Comparison of ENCODE assay signal across 8 mouse cellular contexts in genomic region chr17:6257070-6257456, GRCm38 (mm10). TPM values are rescaled to one million over a fixed set of nuclear protein-coding genes. Genes with fewer than 3 reads are reported as not detected.
DNase-seq lines count a peak whose midpoint lies in the region; ATAC-seq lines count a peak whose summit lies in the region.
"Not testable (repeated sequence)": the region's sequence is repeated elsewhere in the genome, so short reads cannot be mapped to it uniquely, and the experiment has no call there.

No protein-coding gene starts in this region.

- not testable (repeated sequence) for H3K27me3 ChIP-seq in forebrain, embryonic 14.5 days (replicated peaks; ENCODE audit: control insufficient read depth, insufficient read depth, low read length); heart, embryonic 15.5 days; midbrain, embryonic 10.5 days (ENCODE audit: low read depth, poor library complexity, severe bottlenecking)

- not testable (repeated sequence) for H3K4me1 ChIP-seq in ES-E14 (ENCODE audit: control insufficient read depth in 2 of 2, insufficient read depth in 2 of 2, low read length in 2 of 2, poor library complexity in 1 of 2); forebrain, embryonic 14.5 days (ENCODE audit: control insufficient read depth, insufficient read depth, low read length); heart, embryonic 15.5 days (replicated peaks); midbrain, embryonic 10.5 days

- H3K9ac ChIP-seq in ES-E14 (ENCODE audit: insufficient read depth, low read depth, low read length, poor library complexity, severe bottlenecking): peak overlapping the region; percentile 31; the same call in 1 of the 2 replicates
- not testable (repeated sequence) for H3K9ac ChIP-seq in forebrain, embryonic 14.5 days (ENCODE audit: low read length); heart, embryonic 15.5 days

- H3K4me3 ChIP-seq in ES-E14 (ENCODE audit: insufficient read depth in 1 of 2, low read depth in 1 of 2, low read length in 2 of 2, poor library complexity in 1 of 2, severe bottlenecking in 1 of 2): peak overlapping the region; percentile 54 to 65; a peak in 3 of 4 replicates
- peak overlapping the region; percentile 20 for H3K4me3 ChIP-seq in forebrain, embryonic 14.5 days (ENCODE audit: low read depth, low read length)
- not testable (repeated sequence) for H3K4me3 ChIP-seq in heart, embryonic 15.5 days
- peak overlapping the region; percentile 44 for H3K4me3 ChIP-seq in midbrain, embryonic 10.5 days

- H3K4me2 ChIP-seq in forebrain, embryonic 14.5 days (ENCODE audit: low read length): peak overlapping the region; percentile 38
- peak overlapping the region; percentile 34; the same call in 1 of the 2 replicates for H3K4me2 ChIP-seq in heart, embryonic 15.5 days

- not testable (repeated sequence) for H3K27ac ChIP-seq in ES-E14 (ENCODE audit: insufficient read depth, low read depth, low read length, poor library complexity, severe bottlenecking); forebrain, embryonic 14.5 days (ENCODE audit: low read depth, low read length); heart, embryonic 15.5 days; midbrain, embryonic 10.5 days (replicated peaks)

- DNase-seq in ES-E14 (ENCODE audit: low read depth, low spot score); forebrain, embryonic 14.5 days (ENCODE audit: low spot score); midbrain, embryonic 10.5 days (ENCODE audit: low spot score): not testable (repeated sequence)
- DNase-seq in cerebellum, postnatal 14 days: peak; percentile 79 to 80
- peak; percentile 64 to 75 for DNase-seq in layer of hippocampus, adult 18-20 months (ENCODE audit: low spot score in 2 of 2)
- DNase-seq in left cerebral cortex, postnatal 14 days (ENCODE audit: low spot score in 2 of 2): peak; percentile 71 to 90
- peak; percentile 74 to 86 for DNase-seq in right cerebral cortex, adult 2 months (ENCODE audit: low spot score in 2 of 2)

- H3K36me3 ChIP-seq in ES-E14 (ENCODE audit: control insufficient read depth, insufficient read depth, low read length, poor library complexity, severe bottlenecking); forebrain, embryonic 14.5 days (ENCODE audit: control insufficient read depth, insufficient read depth, low read length); heart, embryonic 15.5 days; midbrain, embryonic 10.5 days: not testable (repeated sequence)

- in situ Hi-C loops in ES-E14 (cut with MboI; ENCODE audit: low sequenced_read_pairs in 2 of 2, unreplicated experiment in 2 of 2): not testable (repeated sequence)

- H3K9me3 ChIP-seq in ES-E14 (ENCODE audit: control insufficient read depth, insufficient read depth, low read depth, low read length); forebrain, embryonic 14.5 days (replicated peaks; ENCODE audit: control insufficient read depth, low read length); heart, embryonic 15.5 days (replicated peaks); midbrain, embryonic 10.5 days (replicated peaks): not testable (repeated sequence)

- intact Hi-C loops in left cerebral cortex, postnatal 14 days (cut with DNase I): not testable (repeated sequence)

- peak; percentile 66 for ATAC-seq in forebrain, embryonic 14.5 days
- ATAC-seq in heart, embryonic 15.5 days (replicated peaks; ENCODE audit: insufficient number of reproducible peaks, insufficient read depth, low FRiP score, low read depth): not testable (repeated sequence)

- 3% methylated on average over 7 of the region's 20 CpGs for WGBS in forebrain, embryonic 14.5 days
- WGBS in heart, embryonic 15.5 days: 2% methylated on average over 14 of the region's 20 CpGs
- WGBS in midbrain, embryonic 10.5 days: 2% methylated on average over 20 of the region's 20 CpGs

RNA-seq across cellular contexts. Expression of gene Tmem181a, which starts 0.4 kb away (rescaled TPM):
- 27.0 and 33.5 TPM in 2 replicates for total RNA-seq in ES-E14 (2012; rRNA removed)
- 24.5 and 35.5 TPM in 2 replicates for polyA plus RNA-seq in forebrain, embryonic 14.5 days (2014; fragmentation: Nextera tagmentation; extraction: Ambion mirVana)
- polyA plus RNA-seq in heart, embryonic 15.5 days (2015; fragmentation: Nextera tagmentation; extraction: Ambion mirVana): 13.1 and 15.6 TPM in 2 replicates
- 10 to 100 TPM; 45.8 to 48.6 TPM for total RNA-seq in layer of hippocampus, adult 18-20 months (2021)
- total RNA-seq in left cerebral cortex, postnatal 14 days (2021): 10 to 100 TPM; 93.1 to 93.7 TPM
- polyA plus RNA-seq in midbrain, embryonic 10.5 days (2016; fragmentation: Nextera tagmentation; extraction: Ambion mirVana): 21.3 and 22.5 TPM in 2 replicates
